Mouse (Mus musculus) cerebellum, adult (tissue): ENCODE results near the gene Krba1.

ENCODE experiments used
- ATAC-seq: cut with Nextera tagmentation; 2 replicates; pipeline ENCODE4 v1.9.2; 2017; ENCODE audit warnings: mild to moderate bottlenecking, moderate library complexity, mixed read lengths; ENCODE audit not compliant: insufficient number of reproducible peaks, low FRiP score, low TSS enrichment

Gene Krba1

GRCm38 (mm10) chr6:48423336-48423735 is 27.9 kb downstream of the Krba1 start:
- peak; percentile 85 for ATAC-seq

GRCm38 (mm10) chr6:48424074-48424473 is 28.7 kb downstream of the Krba1 start:
- ATAC-seq = no peak

- ATAC-seq = no peak
These were observed 31.6 kb downstream of the Krba1 start for GRCm38 (mm10) chr6:48426956-48427355.

GRCm38 (mm10) chr6:48428769-48429557 is 33.6 kb downstream of the Krba1 start:
- peak; percentile 57; the same call in 1 of the 2 replicates for ATAC-seq

- ATAC-seq = peak; percentile 62; the same call in 1 of the 2 replicates
These were observed 35.4 kb downstream of the Krba1 start for GRCm38 (mm10) chr6:48430748-48431147.

GRCm38 (mm10) chr6:48432893-48433816 is 37.8 kb downstream of the Krba1 start:
- no peak for ATAC-seq

- no peak for ATAC-seq
These were observed 39.3 kb downstream of the Krba1 start for GRCm38 (mm10) chr6:48434651-48435050.

GRCm38 (mm10) chr6:48435111-48435510 is 39.7 kb downstream of the Krba1 start:
- ATAC-seq = no peak

- ATAC-seq = no peak
These were observed 40.4 kb downstream of the Krba1 start for GRCm38 (mm10) chr6:48435706-48436349.

- no peak for ATAC-seq
These were observed 42.4 kb downstream of the Krba1 start for GRCm38 (mm10) chr6:48437679-48438376.

- no peak for ATAC-seq
These were observed 43.2 kb downstream of the Krba1 start for GRCm38 (mm10) chr6:48438475-48439125.

GRCm38 (mm10) chr6:48439654-48440053 is 44.3 kb downstream of the Krba1 start:
- no peak for ATAC-seq

GRCm38 (mm10) chr6:48440306-48441014 is 45.1 kb downstream of the Krba1 start:
- ATAC-seq = no peak

GRCm38 (mm10) chr6:48443592-48444309 is 48.4 kb downstream of the Krba1 start:
- peak; percentile 42 for ATAC-seq

- ATAC-seq = peak; percentile 24
These were observed 49.2 kb downstream of the Krba1 start for GRCm38 (mm10) chr6:48444310-48445180.

- ATAC-seq = peak; percentile 34; the same call in 1 of the 2 replicates
These were observed 50.1 kb downstream of the Krba1 start, which contains the start of gene Zfp467 for GRCm38 (mm10) chr6:48445181-48446101. Gene Zfp467 (minus strand): TSS chr6:48445825.
